Mouse (Mus musculus) neural tube, embryonic 15.5 days (tissue): ENCODE measurements around the gene Cdkal1. TPM values are rescaled to one million over a fixed set of nuclear protein-coding genes. Genes with fewer than 3 reads are reported as not detected.
A peak's percentile ranks its signal among the peaks of the same experiment; 100 is the strongest.

Experiments used
- ATAC-seq: fragments of 200-750 bp; cut with Nextera tagmentation; 2 replicates; pipeline ENCODE4 v1.8.0; 2017; ENCODE audit warnings: mild to moderate bottlenecking, moderate TSS enrichment, moderate library complexity; ENCODE audit not compliant: low FRiP score
- H3K27ac ChIP-seq: fragments of 300-500 bp; sonication (generic); replicated peaks from 2 replicates; pipeline ENCODE4 v1.5.1; 2015; ENCODE audit warnings: mild to moderate bottlenecking, inconsistent platforms
- H3K27me3 ChIP-seq: fragments of 300-500 bp; sonication (generic); replicated peaks from 2 replicates; pipeline ENCODE4 v1.6.1; 2015; ENCODE audit warnings: inconsistent platforms
- H3K36me3 ChIP-seq: fragments of 300-500 bp; sonication (generic); 2 replicates; pipeline ENCODE4 v1.6.1; 2015; ENCODE audit warnings: inconsistent platforms
- H3K4me1 ChIP-seq: fragments of 300-500 bp; sonication (generic); 2 replicates; pipeline ENCODE4 v1.6.1; 2015; ENCODE audit warnings: inconsistent platforms
- H3K4me2 ChIP-seq: fragments of 300-500 bp; sonication (generic); 2 replicates; pipeline ENCODE4 v1.6.1; 2015; ENCODE audit warnings: inconsistent platforms, mild to moderate bottlenecking, moderate library complexity
- H3K4me3 ChIP-seq: fragments of 300-500 bp; sonication (generic); replicated peaks from 2 replicates; pipeline ENCODE4 v1.5.1; 2015; ENCODE audit warnings: mild to moderate bottlenecking, inconsistent platforms
- H3K9ac ChIP-seq: fragments of 300-500 bp; sonication (generic); replicated peaks from 2 replicates; pipeline ENCODE4 v1.6.1; 2015; ENCODE audit warnings: mild to moderate bottlenecking, inconsistent platforms
- H3K9me3 ChIP-seq: fragments of 300-500 bp; sonication (generic); replicated peaks from 2 replicates; pipeline ENCODE4 v1.6.1; 2016; ENCODE audit warnings: inconsistent platforms
- WGBS: fragments of 180-500 bp; shearing (Covaris S2); methylation state at CpG from one replicate; pipeline ENCODE4 v1.1.7; 2015; ENCODE audit warnings: mixed read lengths; 5-methylcytosine and 5-hydroxymethylcytosine counted together
- polyA plus RNA-seq: library from polyadenylated mRNA; unstranded; fragments of >200 nt; fragmentation: Nextera tagmentation; extraction: Ambion mirVana; gene quantifications from 2 replicates; pipeline ENCODE4 v1.2.1, GENCODE M21; 2015

Cdkal1 gene
- polyA plus RNA-seq, 1 experiment from 2014 or later = 20.4 TPM

GRCm38 (mm10) chr13:29779519-29779918, 76.0 kb downstream of the Cdkal1 start:
- ATAC-seq = no peak
- no peak overlapping the region for H3K4me3 ChIP-seq
- H3K9ac ChIP-seq = no peak overlapping the region
- H3K27ac ChIP-seq = no peak overlapping the region
- H3K4me2 ChIP-seq = no peak overlapping the region
- H3K9me3 ChIP-seq = no peaks in the 10 kb centered on the region
- WGBS = 89% methylated on average over 5 of the region's 5 CpGs
- no peaks in the 10 kb centered on the region for H3K27me3 ChIP-seq
- H3K36me3 ChIP-seq = no peaks in the 10 kb centered on the region
- H3K4me1 ChIP-seq = 0 out of 2 replicates have a peak, but pooled peaks cover 4% of the 10 kb centered on the region

- H3K4me3 ChIP-seq = no peak overlapping the region
- H3K27me3 ChIP-seq = no peaks in the 10 kb centered on the region
- no peak for ATAC-seq
- no peak overlapping the region for H3K4me2 ChIP-seq
- no peak overlapping the region for H3K27ac ChIP-seq
- no peaks in the 10 kb centered on the region for H3K9me3 ChIP-seq
- H3K4me1 ChIP-seq = 0 out of 2 replicates have a peak, but pooled peaks cover 5% of the 10 kb centered on the region
- no peak overlapping the region for H3K9ac ChIP-seq
- WGBS = 74% methylated on average over 5 of the region's 5 CpGs
- no peaks in the 10 kb centered on the region for H3K36me3 ChIP-seq
Observed at GRCm38 (mm10) chr13:29779116-29779515, 76.4 kb downstream of the Cdkal1 start.

- ATAC-seq = no peak
- H3K36me3 ChIP-seq = no peaks in the 10 kb centered on the region
- H3K9ac ChIP-seq = no peak overlapping the region
- H3K9me3 ChIP-seq = no peaks in the 10 kb centered on the region
- no peaks in the 10 kb centered on the region for H3K27me3 ChIP-seq
- H3K27ac ChIP-seq = no peak overlapping the region
- 92% methylated on average over 6 of the region's 6 CpGs for WGBS
- H3K4me2 ChIP-seq = no peak overlapping the region
- H3K4me1 ChIP-seq = 0 out of 2 replicates have a peak, but pooled peaks cover 5% of the 10 kb centered on the region
- H3K4me3 ChIP-seq = no peak overlapping the region
Observed at GRCm38 (mm10) chr13:29778124-29778523, 77.3 kb downstream of the Cdkal1 start.

- WGBS = 60% methylated on average over 4 of the region's 4 CpGs
- no peak overlapping the region for H3K27ac ChIP-seq
Observed at GRCm38 (mm10) chr13:29777225-29777624, 78.2 kb downstream of the Cdkal1 start.

GRCm38 (mm10) chr13:29775603-29776230, 79.8 kb downstream of the Cdkal1 start:
- ATAC-seq = no peak
- Histone ChIP-seq H3K4me1 (0 out of 2 replicates have a peak, but pooled peaks cover 3% of the 10 kb centered on the region), H3K36me3 (no peaks in the 10 kb centered on the region), H3K4me2 (no peak overlapping the region), H3K27ac (no peak overlapping the region), H3K4me3 (no peak overlapping the region), H3K9me3 (no peaks in the 10 kb centered on the region), H3K9ac (no peak overlapping the region), H3K27me3 (no peaks in the 10 kb centered on the region)
- WGBS = 40% methylated on average over 8 of the region's 8 CpGs

More at GRCm38 (mm10) chr13:29777225-29777624, 78.2 kb downstream of the Cdkal1 start:
- H3K4me3 ChIP-seq = no peak overlapping the region
- no peak for ATAC-seq
- H3K9me3 ChIP-seq = no peaks in the 10 kb centered on the region
- no peaks in the 10 kb centered on the region for H3K27me3 ChIP-seq
- H3K9ac ChIP-seq = no peak overlapping the region
- H3K4me1 ChIP-seq = 0 out of 2 replicates have a peak, but pooled peaks cover 5% of the 10 kb centered on the region
- no peaks in the 10 kb centered on the region for H3K36me3 ChIP-seq
- H3K4me2 ChIP-seq = no peak overlapping the region

GRCm38 (mm10) chr13:29773563-29773962, 81.9 kb downstream of the Cdkal1 start:
- Histone ChIP-seq H3K4me1 (peaks cover 9% of the 10 kb centered on the region), H3K4me3 (no peak overlapping the region), H3K27me3 (no peaks in the 10 kb centered on the region), H3K9me3 (no peaks in the 10 kb centered on the region), H3K4me2 (no peak overlapping the region), H3K9ac (no peak overlapping the region), H3K36me3 (no peaks in the 10 kb centered on the region), H3K27ac (no peak overlapping the region)
- no peak for ATAC-seq
- WGBS = 26% methylated on average over 6 of the region's 6 CpGs

GRCm38 (mm10) chr13:29772970-29773369, 82.5 kb downstream of the Cdkal1 start:
- Histone ChIP-seq H3K4me3 (no peak overlapping the region), H3K4me1 (peaks cover 9% of the 10 kb centered on the region), H3K9ac (no peak overlapping the region), H3K9me3 (no peaks in the 10 kb centered on the region), H3K4me2 (no peak overlapping the region), H3K36me3 (no peaks in the 10 kb centered on the region), H3K27ac (no peak overlapping the region), H3K27me3 (no peaks in the 10 kb centered on the region)
- ATAC-seq = no peak
- 49% methylated on average over 3 of the region's 3 CpGs for WGBS

GRCm38 (mm10) chr13:29769647-29770436, 85.6 kb downstream of the Cdkal1 start:
- no peak overlapping the region for H3K4me3 ChIP-seq
- H3K4me2 ChIP-seq = peak overlapping the region; percentile 26
- ATAC-seq = peak; percentile 62
- H3K9me3 ChIP-seq = no peaks in the 10 kb centered on the region
- no peaks in the 10 kb centered on the region for H3K36me3 ChIP-seq
- H3K27me3 ChIP-seq = no peaks in the 10 kb centered on the region
- H3K27ac ChIP-seq = no peak overlapping the region
- H3K9ac ChIP-seq = no peak overlapping the region
- H3K4me1 ChIP-seq = peaks cover 14% of the 10 kb centered on the region
- WGBS = 10% methylated on average over 12 of the region's 12 CpGs

GRCm38 (mm10) chr13:29768104-29768503, 87.4 kb downstream of the Cdkal1 start:
- no peak for ATAC-seq
- no peaks in the 10 kb centered on the region for H3K27me3 ChIP-seq
- no peak overlapping the region for H3K9ac ChIP-seq
- no peak overlapping the region for H3K27ac ChIP-seq
- H3K4me1 ChIP-seq = peaks cover 11% of the 10 kb centered on the region
- WGBS = 31% methylated on average over 1 of the region's 1 CpGs
- H3K4me3 ChIP-seq = no peak overlapping the region
- no peaks in the 10 kb centered on the region for H3K36me3 ChIP-seq
- no peak overlapping the region for H3K4me2 ChIP-seq
- no peaks in the 10 kb centered on the region for H3K9me3 ChIP-seq

- H3K4me2 ChIP-seq = no peak overlapping the region
- no peaks in the 10 kb centered on the region for H3K9me3 ChIP-seq
- no peak overlapping the region for H3K4me3 ChIP-seq
- no peak for ATAC-seq
- WGBS = 14% methylated on average over 4 of the region's 4 CpGs
- peaks cover 11% of the 10 kb centered on the region for H3K4me1 ChIP-seq
- no peaks in the 10 kb centered on the region for H3K27me3 ChIP-seq
- no peak overlapping the region for H3K27ac ChIP-seq
- no peaks in the 10 kb centered on the region for H3K36me3 ChIP-seq
- H3K9ac ChIP-seq = no peak overlapping the region
Observed at GRCm38 (mm10) chr13:29767587-29767986, 87.9 kb downstream of the Cdkal1 start.

GRCm38 (mm10) chr13:29766377-29766776, 89.1 kb downstream of the Cdkal1 start:
- 47% methylated on average over 8 of the region's 8 CpGs for WGBS
- ATAC-seq = no peak
- Histone ChIP-seq H3K9me3 (no peaks in the 10 kb centered on the region), H3K4me1 (peaks cover 11% of the 10 kb centered on the region), H3K27me3 (no peaks in the 10 kb centered on the region), H3K36me3 (no peaks in the 10 kb centered on the region), H3K9ac (no peak overlapping the region), H3K4me3 (no peak overlapping the region), H3K27ac (no peak overlapping the region), H3K4me2 (no peak overlapping the region)

- Histone ChIP-seq H3K4me2 (no peak overlapping the region), H3K9me3 (no peaks in the 10 kb centered on the region), H3K4me3 (no peak overlapping the region), H3K36me3 (no peaks in the 10 kb centered on the region), H3K9ac (no peak overlapping the region), H3K27ac (no peak overlapping the region), H3K4me1 (peaks cover 11% of the 10 kb centered on the region), H3K27me3 (no peaks in the 10 kb centered on the region)
- ATAC-seq = no peak
- WGBS = 84% methylated on average over 3 of the region's 3 CpGs
Observed at GRCm38 (mm10) chr13:29765296-29765695, 90.2 kb downstream of the Cdkal1 start.
